Mouse (Mus musculus) CH12.LX (cell line): ENCODE measurements at regions not wholly inside any gene's neighbourhood (a gene's known extent, or its start where the extent isn't known, plus 50 kb on each side); places are given as distances from the start of the nearest gene placed in this dataset.

Source experiments
- DNase-seq: peaks from one replicate; pipeline ENCODE4 v3.0.0-alpha.2; 2013; ENCODE audit errors: extremely low read depth
- H3K27ac ChIP-seq: 2 replicates; pipeline ENCODE4 v1.5.1; 2012; ENCODE audit warnings: low read depth, mild to moderate bottlenecking, control low read depth, moderate library complexity; ENCODE audit not compliant: insufficient read depth
- H3K27me3 ChIP-seq: replicated peaks from 2 replicates; pipeline ENCODE3; 2012; ENCODE audit warnings: inconsistent platforms
- H3K36me3 ChIP-seq, 2 experiments: replicated peaks in 1 of 2; 2 replicates each; pipeline versions ENCODE3 to v1.6.1; 2012; ENCODE audit warnings: inconsistent platforms in 1 of 2, low read length in 1 of 2, mild to moderate bottlenecking in 1 of 2, mixed read lengths in 1 of 2, moderate library complexity in 1 of 2; ENCODE audit not compliant: control insufficient read depth in 1 of 2, insufficient read depth in 1 of 2
- H3K4me1 ChIP-seq, 2 experiments: 2 replicates each; pipeline ENCODE4 v1.6.1; 2012; ENCODE audit warnings: inconsistent platforms in 1 of 2, moderate library complexity in 1 of 2; ENCODE audit not compliant: insufficient read depth in 2 of 2, control insufficient read depth in 1 of 2
- H3K4me2 ChIP-seq: 2 replicates; pipeline ENCODE4 v1.6.1; 2012; ENCODE audit warnings: low read depth, mild to moderate bottlenecking, control low read depth; ENCODE audit not compliant: poor library complexity, insufficient read depth, severe bottlenecking
- H3K4me3 ChIP-seq, 3 experiments: fragments of 150-350 bp in 1 of 3; sonication (generic) in 1 of 3; replicated peaks in 1 of 3; 2 replicates each; pipeline versions ENCODE3 to v1.5.1; 2011 to 2012; ENCODE audit warnings: low read depth in 2 of 3, low read length in 2 of 3, mild to moderate bottlenecking in 2 of 3, moderate library complexity in 2 of 3, control low read depth in 1 of 3, improper control_type of control experiment in 1 of 3, inconsistent platforms in 1 of 3, mixed read lengths in 1 of 3; ENCODE audit not compliant: poor library complexity in 1 of 3
- H3K79me2 ChIP-seq: replicated peaks from 2 replicates; pipeline ENCODE4 v1.6.1; 2012; ENCODE audit warnings: mild to moderate bottlenecking, moderate library complexity; ENCODE audit not compliant: control insufficient read depth, poor library complexity, insufficient read depth, severe bottlenecking; ENCODE audit errors: extremely low read depth
- H3K9ac ChIP-seq: 2 replicates; pipeline ENCODE4 v1.6.1; 2012; ENCODE audit warnings: low read depth, mild to moderate bottlenecking, control low read depth, moderate library complexity; ENCODE audit not compliant: insufficient read depth
- H3K9me3 ChIP-seq: replicated peaks from 2 replicates; pipeline ENCODE3; 2012; ENCODE audit warnings: low read length, inconsistent platforms, mixed read lengths
- BHLHE40 ChIP-seq: IDR thresholded peaks from 2 replicates; pipeline ENCODE4 v1.6.1; 2011; ENCODE audit warnings: mild to moderate bottlenecking, low read depth, low read length, improper control_type of control experiment
- CHD2 ChIP-seq: IDR thresholded peaks from 2 replicates; pipeline ENCODE4 v1.6.1; 2011; ENCODE audit warnings: low read length, improper control_type of control experiment
- E2F4 ChIP-seq: IDR thresholded peaks from 2 replicates; pipeline ENCODE4 v1.6.1; 2011; ENCODE audit warnings: low read depth, low read length, improper control_type of control experiment; ENCODE audit not compliant: insufficient replicate concordance
- ELF1 ChIP-seq: IDR thresholded peaks from 2 replicates; pipeline ENCODE4 v1.6.1; 2014; ENCODE audit warnings: low read depth, mild to moderate bottlenecking, inconsistent platforms, low read length, improper control_type of control experiment
- EP300 ChIP-seq: IDR thresholded peaks from 2 replicates; pipeline ENCODE4 v1.6.1; 2011; ENCODE audit warnings: low read length, improper control_type of control experiment
- ETS1 ChIP-seq: conservative IDR thresholded peaks from 2 replicates; pipeline ENCODE4 v1.6.1; 2012; ENCODE audit warnings: low read depth, mild to moderate bottlenecking, inconsistent platforms, low read length, improper control_type of control experiment, moderate library complexity
- JUND ChIP-seq: conservative IDR thresholded peaks from 2 replicates; pipeline ENCODE4 v1.6.1; 2011; ENCODE audit warnings: low read depth, low read length, improper control_type of control experiment
- KAT2A ChIP-seq: IDR thresholded peaks from 2 replicates; pipeline ENCODE4 v1.6.1; 2012; ENCODE audit warnings: low read length, improper control_type of control experiment, inconsistent platforms; ENCODE audit not compliant: insufficient replicate concordance
- MAFK ChIP-seq: IDR thresholded peaks from 2 replicates; pipeline ENCODE4 v1.6.1; 2011; ENCODE audit warnings: low read length, improper control_type of control experiment; ENCODE audit not compliant: insufficient replicate concordance
- MAX ChIP-seq: IDR thresholded peaks from 2 replicates; pipeline ENCODE4 v1.6.1; 2011; ENCODE audit warnings: low read length, improper control_type of control experiment
- MAZ ChIP-seq: IDR thresholded peaks from 2 replicates; pipeline ENCODE4 v1.6.1; 2012; ENCODE audit warnings: low read depth, mild to moderate bottlenecking, inconsistent platforms, low read length, improper control_type of control experiment, moderate library complexity
- MXI1 ChIP-seq: IDR thresholded peaks from 2 replicates; pipeline ENCODE4 v1.6.1; 2011; ENCODE audit warnings: mild to moderate bottlenecking, low read depth, low read length, improper control_type of control experiment
- MYC ChIP-seq: IDR thresholded peaks from 2 replicates; pipeline ENCODE4 v1.6.1; 2011; ENCODE audit warnings: low read depth, mild to moderate bottlenecking, improper control_type of control experiment, low read length
- NELFE ChIP-seq: IDR thresholded peaks from 2 replicates; pipeline ENCODE4 v1.6.1; 2011; ENCODE audit warnings: low read depth, low read length, improper control_type of control experiment
- PAX5 ChIP-seq: IDR thresholded peaks from 2 replicates; pipeline ENCODE4 v1.6.1; 2012; ENCODE audit warnings: low read length, inconsistent platforms, mixed read lengths
- POLR2AphosphoS2 ChIP-seq: IDR thresholded peaks from 2 replicates; pipeline ENCODE4 v1.6.1; 2011; ENCODE audit warnings: low read depth, low read length, improper control_type of control experiment
- RAD21 ChIP-seq: IDR thresholded peaks from 2 replicates; pipeline ENCODE4 v1.6.1; 2011; ENCODE audit warnings: low read depth, mild to moderate bottlenecking, low read length, improper control_type of control experiment, moderate library complexity
- RCOR1 ChIP-seq: conservative IDR thresholded peaks from 2 replicates; pipeline ENCODE4 v1.6.1; 2012; ENCODE audit warnings: low read depth, mild to moderate bottlenecking, inconsistent platforms, low read length, improper control_type of control experiment
- SIN3A ChIP-seq: IDR thresholded peaks from 2 replicates; pipeline ENCODE4 v1.6.1; 2012; ENCODE audit warnings: low read length, improper control_type of control experiment, inconsistent platforms
- TCF12 ChIP-seq: IDR thresholded peaks from 2 replicates; pipeline ENCODE4 v1.6.1; 2014; ENCODE audit warnings: low read depth, mild to moderate bottlenecking, inconsistent platforms, low read length, improper control_type of control experiment
- USF1 ChIP-seq: IDR thresholded peaks from 2 replicates; pipeline ENCODE4 v1.6.1; 2014; ENCODE audit warnings: low read depth, mild to moderate bottlenecking, inconsistent platforms, low read length, improper control_type of control experiment
- ZKSCAN1 ChIP-seq: IDR thresholded peaks from 2 replicates; pipeline ENCODE4 v1.6.1; 2012; ENCODE audit warnings: low read depth, inconsistent platforms, low read length, improper control_type of control experiment, borderline replicate concordance
- ZNF384 ChIP-seq: IDR thresholded peaks from 2 replicates; pipeline ENCODE4 v1.6.1; 2012; ENCODE audit warnings: low read depth, low read length, improper control_type of control experiment, inconsistent platforms
- dilution Hi-C: fragments of 300-500 bp; cut with MboI; formaldehyde crosslinking; loops from 2 replicates; pipeline ENCODE4 v1.14.3; 2020; ENCODE audit warnings: low sequenced_read_pairs; ENCODE audit not compliant: extremely low pct_unique_long_range_greater_than_20kb, extremely low pct_ligation_motif_present
- in situ Hi-C: fragments of 300-500 bp; cut with MboI; formaldehyde crosslinking; loops from 3 replicates; pipeline ENCODE4 v1.14.3; 2019; ENCODE audit warnings: low sequenced_read_pairs, low pct_ligation_motif_present, low pct_unique_long_range_greater_than_20kb, mixed read lengths

DNA sequence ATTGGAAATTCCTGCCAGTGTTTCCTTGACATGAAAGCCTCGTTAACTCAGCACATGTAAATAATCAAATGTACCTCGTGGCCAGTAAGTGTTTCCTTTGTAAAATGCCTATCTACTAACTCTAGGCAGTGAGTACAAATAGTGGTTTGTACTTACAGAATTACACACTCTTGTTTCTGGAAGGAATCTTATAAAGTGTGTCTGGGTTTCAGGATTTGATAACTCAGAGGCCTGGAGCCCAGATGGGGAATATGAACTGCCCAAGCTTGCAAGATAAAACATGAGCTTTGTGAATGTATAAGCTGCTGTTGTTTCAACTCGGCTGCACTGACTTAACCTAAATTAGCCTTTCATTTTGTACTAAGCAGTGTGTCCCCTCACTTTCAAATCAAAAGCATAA, 293.1 kb upstream of the Cdh11 start:
- H3K4me2 ChIP-seq = no peak overlapping the region
- H3K27me3 ChIP-seq = no peaks in the 10 kb centered on the region
- peaks cover 12% of the 10 kb centered on the region for H3K9me3 ChIP-seq
- H3K4me3 ChIP-seq = no peak overlapping the region
- no peak overlapping the region for H3K27ac ChIP-seq
- DNase-seq = no peak
- no peaks in the 10 kb centered on the region for H3K36me3 ChIP-seq
- no peaks in the 10 kb centered on the region for H3K4me1 ChIP-seq
- H3K79me2 ChIP-seq = no peaks in the 10 kb centered on the region
- in situ Hi-C loops (no loop called here), dilution Hi-C loops (no loop called here)
- TF ChIP-seq ELF1 (no peak), MAZ (no peak), RAD21 (no peak), ETS1 (no peak), CHD2 (no peak), POLR2AphosphoS2 (no peak), BHLHE40 (no peak), JUND (no peak), E2F4 (no peak), PAX5 (no peak), MAX (no peak), EP300 (no peak), MYC (no peak), MXI1 (no peak), KAT2A (no peak), USF1 (no peak)
- H3K9ac ChIP-seq = no peak overlapping the region

DNA sequence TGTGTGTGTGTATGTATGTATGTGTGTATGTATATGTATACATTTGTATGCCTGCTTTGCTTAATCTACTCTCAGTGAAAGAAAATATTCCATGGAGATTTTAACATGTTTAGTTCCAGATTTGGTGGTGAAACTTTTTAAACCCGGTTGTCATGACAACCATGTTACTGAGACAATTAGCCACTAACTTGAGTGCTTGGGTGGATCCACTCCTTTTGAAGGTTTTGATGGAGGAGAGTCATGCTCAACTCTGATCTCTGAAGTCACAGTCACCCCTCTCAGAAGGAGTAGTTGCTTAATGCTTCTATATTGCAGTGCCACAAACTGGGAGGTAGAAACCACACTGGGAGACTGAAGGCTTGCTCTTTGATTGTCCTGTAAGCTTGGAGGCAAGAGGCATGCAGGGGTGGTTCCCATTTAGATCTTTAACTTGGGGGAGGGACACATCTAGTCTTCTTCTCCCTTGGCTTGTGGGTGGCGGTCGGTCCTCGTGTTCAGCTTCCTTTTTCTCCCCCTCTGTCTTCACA, 301.6 kb upstream of the Cdh11 start:
- Histone ChIP-seq H3K4me3 (no peak overlapping the region), H3K27ac (no peak overlapping the region), H3K4me1 (no peaks in the 10 kb centered on the region), H3K9ac (no peak overlapping the region), H3K9me3 (peaks cover 27% of the 10 kb centered on the region), H3K79me2 (no peaks in the 10 kb centered on the region), H3K36me3 (no peaks in the 10 kb centered on the region), H3K27me3 (no peaks in the 10 kb centered on the region), H3K4me2 (no peak overlapping the region)
- in situ Hi-C loops (no loop called here), dilution Hi-C loops (no loop called here)
- TF ChIP-seq ZNF384 (no peak), TCF12 (no peak), CHD2 (no peak), ELF1 (no peak), RCOR1 (no peak), KAT2A (no peak), SIN3A (no peak), MAFK (no peak), MAX (no peak), NELFE (no peak), ZKSCAN1 (no peak)
- DNase-seq = no peak
